Mouse (Mus musculus) megakaryocyte, embryonic 14.5 days (primary cell): Measurements from ENCODE around the gene Ddc. TPM values are rescaled to one million over a fixed set of nuclear protein-coding genes. Genes with fewer than 3 reads are reported as not detected.

ENCODE experiments used
- H3K27me3 ChIP-seq: replicated peaks from 2 replicates; pipeline ENCODE3; 2012; ENCODE audit warnings: inconsistent platforms
- H3K36me3 ChIP-seq: replicated peaks from 2 replicates; pipeline ENCODE3; 2012; ENCODE audit warnings: low read length, inconsistent platforms, mixed read lengths
- H3K4me1 ChIP-seq: 2 replicates; pipeline ENCODE4 v1.6.1; 2012; ENCODE audit warnings: inconsistent platforms
- H3K4me3 ChIP-seq: replicated peaks from 2 replicates; pipeline ENCODE3; 2012; ENCODE audit warnings: moderate library complexity, mild to moderate bottlenecking, inconsistent platforms
- H3K9me3 ChIP-seq: 2 replicates; pipeline ENCODE4 v1.6.1; 2012; ENCODE audit warnings: inconsistent platforms
- FLI1 ChIP-seq: IDR thresholded peaks from 2 replicates; pipeline ENCODE4 v1.6.1; 2012; ENCODE audit warnings: low read length, inconsistent platforms, mixed read lengths
- GATA1 ChIP-seq: IDR thresholded peaks from 3 replicates; pipeline ENCODE4 v1.6.1; 2012; ENCODE audit warnings: mixed read lengths, low read length, inconsistent platforms, borderline replicate concordance
- polyA plus RNA-seq: library from polyadenylated mRNA; stranded (reverse); fragments of >175 nt; gene quantifications from 2 replicates; pipeline ENCODE4 v1.2.3, GENCODE M21; 2012; ENCODE audit warnings: low replicate concordance; ENCODE audit not compliant: insufficient read depth

Ddc gene
- not detected in 2 replicates for polyA plus RNA-seq

DNA sequence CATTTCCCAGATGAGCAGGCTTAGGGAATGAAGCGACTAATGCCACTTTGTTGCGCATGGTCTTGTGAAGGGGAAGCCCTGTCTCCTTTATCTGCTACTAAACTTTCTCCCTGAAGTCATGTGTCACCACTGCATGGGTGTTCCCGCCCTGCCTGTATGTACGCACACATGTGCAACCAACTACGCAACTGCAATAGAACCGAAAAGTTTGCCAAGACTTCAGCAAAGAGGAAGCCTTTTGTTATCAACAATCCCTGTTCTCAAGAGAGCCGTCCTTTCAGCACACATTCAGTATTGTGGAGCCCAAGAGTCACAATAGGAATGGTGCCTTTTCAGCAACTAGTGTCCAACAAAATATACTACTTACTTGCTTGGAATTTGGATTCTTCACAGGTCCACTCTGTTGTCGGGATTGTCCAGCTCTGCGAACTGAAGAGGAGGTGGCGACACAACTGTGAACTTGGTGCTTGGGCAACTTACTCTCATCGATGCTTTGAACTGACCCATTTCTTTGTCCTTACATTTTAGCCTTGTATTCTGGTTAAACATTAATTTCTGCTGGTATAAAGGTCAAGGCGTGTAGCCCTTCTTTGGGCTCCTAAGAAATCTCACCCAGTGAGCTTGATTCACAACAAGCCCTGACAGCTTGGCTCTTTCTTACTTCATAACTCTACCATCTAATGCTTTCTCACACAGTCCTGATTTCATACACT lies at the start of gene Ddc:
Gene Ddc, minus strand, starts transcription at position 500 of the 713 bp plus-strand sequence.
- Histone ChIP-seq H3K4me3 (no peak within 1 kb of the TSS), H3K4me1 (peaks cover 32% of the 10 kb centered on the region), H3K36me3 (no peaks in the 10 kb centered on the region), H3K9me3 (no peaks in the 10 kb centered on the region), H3K27me3 (peaks cover 7% of the 10 kb centered on the region)
- TF ChIP-seq FLI1 (no peak), GATA1 (no peak)

DNA sequence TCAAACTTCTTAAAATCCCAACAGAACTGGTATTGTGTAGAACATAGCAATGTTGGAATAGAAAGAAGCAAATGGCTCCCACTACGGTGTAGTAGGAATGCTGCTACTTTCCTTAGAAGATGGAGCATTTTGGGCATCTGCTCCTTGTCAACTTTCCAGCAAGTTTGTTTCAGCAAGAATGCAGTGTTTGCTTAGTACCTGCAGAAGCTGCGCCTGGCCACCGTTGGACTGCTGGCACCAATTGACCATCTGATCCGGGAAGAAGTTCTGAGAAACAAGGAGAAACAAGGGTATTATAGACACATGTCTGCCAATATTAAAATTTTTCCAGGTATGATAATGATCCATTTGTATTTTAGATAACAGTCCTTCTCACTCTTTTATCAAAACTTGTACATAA lies 47.8 kb upstream of the Ddc start:
- H3K4me1 ChIP-seq = peaks cover 71% of the 10 kb centered on the region
- TF ChIP-seq FLI1 = no peak
- TF ChIP-seq GATA1 = no peak
- no peak overlapping the region for H3K4me3 ChIP-seq
- H3K9me3 ChIP-seq = no peaks in the 10 kb centered on the region
- H3K36me3 ChIP-seq = peaks cover 69% of the 10 kb centered on the region
- no peaks in the 10 kb centered on the region for H3K27me3 ChIP-seq

DNA sequence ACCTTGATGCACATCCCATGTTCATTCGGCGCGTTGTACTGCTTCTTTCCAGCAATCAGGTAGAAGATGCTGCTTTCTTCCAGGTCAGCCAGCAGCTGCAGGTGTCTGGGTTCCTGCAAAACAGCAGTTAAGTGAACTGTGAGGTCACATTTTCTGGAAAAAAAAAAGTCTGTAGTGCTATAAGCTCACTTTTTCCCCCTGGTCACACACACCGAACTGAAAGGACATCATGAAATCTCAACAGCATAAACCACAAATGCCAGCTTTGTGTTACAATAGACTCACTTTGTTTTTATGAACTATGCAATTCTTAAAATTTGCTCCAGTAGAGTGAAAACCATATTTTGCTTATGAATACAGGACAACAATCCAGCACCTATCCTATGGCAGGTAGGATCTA lies 46.9 kb upstream of the Ddc start:
- peaks cover 73% of the 10 kb centered on the region for H3K4me1 ChIP-seq

DNA sequence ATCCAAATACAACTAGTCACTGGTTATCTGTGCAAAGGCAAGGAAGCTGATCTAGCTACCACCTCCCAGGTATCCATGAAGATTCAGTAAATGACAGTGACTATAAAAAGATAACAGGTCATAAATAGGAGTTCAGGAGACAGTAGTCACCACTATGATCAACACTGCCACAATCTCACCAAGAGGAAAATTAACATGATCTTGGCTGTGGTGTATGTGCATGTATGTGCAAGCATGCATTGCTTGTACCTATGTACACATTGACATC lies 46.1 kb upstream of the Ddc start:
- peaks cover 74% of the 10 kb centered on the region for H3K4me1 ChIP-seq
- TF ChIP-seq FLI1 (no peak), GATA1 (no peak)
- no peaks in the 10 kb centered on the region for H3K27me3 ChIP-seq
- H3K4me3 ChIP-seq = no peak overlapping the region
- peaks cover 65% of the 10 kb centered on the region for H3K36me3 ChIP-seq
- no peaks in the 10 kb centered on the region for H3K9me3 ChIP-seq

More for the DNA sequence above, 46.9 kb upstream of the Ddc start:
- no peak for TF ChIP-seq FLI1
- no peak for TF ChIP-seq GATA1
- Histone ChIP-seq H3K4me3 (no peak overlapping the region), H3K36me3 (peaks cover 67% of the 10 kb centered on the region), H3K27me3 (no peaks in the 10 kb centered on the region), H3K9me3 (no peaks in the 10 kb centered on the region)

DNA sequence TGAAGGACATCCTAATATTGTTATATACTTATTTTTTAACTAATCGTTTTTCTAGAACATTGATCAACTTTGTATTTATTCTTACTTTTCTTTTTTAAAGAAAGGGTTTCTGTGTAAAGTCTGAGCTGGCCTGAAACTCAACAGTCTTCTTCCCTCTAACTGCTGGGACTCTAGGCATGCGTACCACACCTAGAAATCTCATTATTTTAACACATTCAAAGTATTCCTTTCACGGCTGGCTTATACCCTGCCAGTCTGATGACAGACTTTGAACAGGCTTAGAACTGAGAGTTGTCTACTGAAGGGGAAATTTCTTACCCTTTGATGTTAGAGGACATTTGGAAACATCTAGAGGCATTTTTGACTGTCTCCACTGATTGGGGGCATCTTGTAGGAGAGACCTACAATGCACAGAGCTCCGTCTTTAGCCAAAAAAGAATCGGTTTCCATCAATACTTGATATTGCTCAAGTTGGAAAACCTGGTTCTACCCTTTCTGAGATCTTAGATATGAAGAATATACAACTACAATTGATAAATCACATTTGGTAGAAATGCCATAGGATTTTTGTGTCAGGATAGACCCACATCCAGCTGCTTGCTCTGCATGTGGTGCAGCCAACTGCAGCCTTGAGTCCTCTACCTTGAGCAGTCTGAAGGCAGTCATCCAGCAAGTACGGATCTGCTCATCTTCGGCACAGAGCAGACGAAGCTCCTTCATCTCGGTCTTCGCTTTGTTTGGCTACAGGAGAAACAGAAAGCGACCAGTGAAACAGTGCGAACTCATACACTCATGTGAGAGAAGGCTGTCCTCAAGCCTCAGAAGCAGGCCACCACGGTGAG lies 45.5 kb upstream of the Ddc start:
- Histone ChIP-seq H3K27me3 (no peaks in the 10 kb centered on the region), H3K4me3 (no peak overlapping the region), H3K36me3 (peaks cover 69% of the 10 kb centered on the region), H3K4me1 (peaks cover 74% of the 10 kb centered on the region), H3K9me3 (no peaks in the 10 kb centered on the region)
- no peak for TF ChIP-seq GATA1

DNA sequence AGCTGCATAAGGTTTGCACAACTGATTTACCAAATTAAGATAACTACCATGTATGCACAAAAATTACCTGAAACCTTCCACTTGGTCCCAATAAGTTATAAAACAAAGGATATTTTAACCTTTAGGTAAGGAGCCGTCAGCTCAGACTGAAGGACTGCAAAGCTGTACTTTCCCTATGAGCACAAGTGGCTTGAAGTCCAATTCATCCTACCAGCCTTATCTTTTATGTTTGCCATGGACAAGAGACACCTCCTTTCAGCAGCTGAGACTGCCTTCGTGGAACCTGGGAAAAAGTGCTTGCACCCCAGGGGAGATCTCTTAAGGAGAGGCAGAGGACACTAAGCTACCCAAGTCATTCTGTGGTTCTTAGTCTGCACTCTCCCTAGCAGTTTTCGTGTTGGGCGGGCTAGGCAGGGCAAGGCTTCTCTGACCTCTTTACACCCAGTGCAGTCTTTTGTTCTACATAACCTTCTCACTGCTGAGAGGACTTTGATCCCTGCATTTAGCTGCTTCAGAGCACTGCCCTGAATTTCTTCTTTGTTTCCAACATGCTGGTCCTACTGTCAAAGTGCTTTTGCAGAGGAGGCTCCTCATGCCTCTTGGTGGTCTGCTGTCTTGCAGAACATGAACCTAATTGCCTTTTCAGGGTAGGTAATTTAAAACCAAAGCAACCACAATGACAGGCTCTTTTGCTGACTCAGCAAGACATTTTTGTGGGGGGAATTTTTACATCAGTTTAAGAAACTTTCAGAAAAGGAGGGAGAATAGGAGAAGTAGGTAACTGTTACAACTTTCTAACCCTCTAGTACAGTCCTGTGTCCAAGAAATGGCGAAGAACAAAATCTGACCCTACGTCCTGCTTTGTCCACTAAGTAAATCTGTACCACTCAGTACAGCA lies 44.6 kb upstream of the Ddc start:
- peaks cover 74% of the 10 kb centered on the region for H3K4me1 ChIP-seq
- H3K4me3 ChIP-seq = no peak overlapping the region
- H3K27me3 ChIP-seq = no peaks in the 10 kb centered on the region
- H3K9me3 ChIP-seq = no peaks in the 10 kb centered on the region
- H3K36me3 ChIP-seq = peaks cover 77% of the 10 kb centered on the region
- TF ChIP-seq GATA1 (no peak), FLI1 (no peak)

DNA sequence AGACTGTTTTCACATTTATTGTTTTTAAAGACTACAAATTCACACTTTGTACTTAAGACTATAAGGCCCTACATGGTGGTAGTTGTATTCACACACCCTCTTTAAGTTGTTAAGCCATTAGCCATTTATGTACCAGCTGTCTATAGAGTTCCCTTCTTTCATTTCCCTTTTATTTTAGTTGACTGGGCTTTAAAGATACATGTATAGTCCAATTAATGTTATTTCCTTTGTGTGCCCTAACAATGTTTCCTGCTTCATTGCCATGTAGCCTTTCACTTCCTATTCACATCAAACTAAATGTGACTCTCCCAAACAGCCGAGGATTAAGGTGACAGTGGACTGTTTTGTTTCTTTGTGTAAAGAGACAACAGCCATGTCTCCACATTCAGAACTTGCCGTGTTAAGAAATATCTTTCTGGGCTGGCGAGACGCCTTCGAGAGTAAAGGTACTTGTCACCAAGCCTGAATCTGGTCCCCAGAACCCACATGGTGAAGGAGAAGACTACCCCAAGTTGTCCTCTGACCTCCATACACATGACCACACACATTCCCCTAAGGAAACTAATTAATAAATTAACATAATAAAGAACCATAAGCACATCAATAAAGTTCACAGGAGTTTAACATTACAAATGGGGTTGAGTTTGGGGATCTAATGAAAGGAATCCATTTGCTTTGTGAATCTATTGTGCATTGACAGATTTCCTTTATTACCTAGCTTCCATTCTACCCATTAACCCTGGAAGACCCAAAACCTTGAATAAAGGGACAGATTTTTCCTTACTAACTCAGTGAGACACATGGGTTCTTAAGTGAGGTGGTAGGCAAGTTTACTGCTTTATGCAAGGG lies 43.1 kb upstream of the Ddc start:
- H3K4me3 ChIP-seq = no peak overlapping the region
- TF ChIP-seq GATA1 (no peak), FLI1 (no peak)
- peaks cover 80% of the 10 kb centered on the region for H3K4me1 ChIP-seq
- H3K36me3 ChIP-seq = peaks cover 78% of the 10 kb centered on the region
- H3K9me3 ChIP-seq = no peaks in the 10 kb centered on the region
- peaks cover 2% of the 10 kb centered on the region for H3K27me3 ChIP-seq

DNA sequence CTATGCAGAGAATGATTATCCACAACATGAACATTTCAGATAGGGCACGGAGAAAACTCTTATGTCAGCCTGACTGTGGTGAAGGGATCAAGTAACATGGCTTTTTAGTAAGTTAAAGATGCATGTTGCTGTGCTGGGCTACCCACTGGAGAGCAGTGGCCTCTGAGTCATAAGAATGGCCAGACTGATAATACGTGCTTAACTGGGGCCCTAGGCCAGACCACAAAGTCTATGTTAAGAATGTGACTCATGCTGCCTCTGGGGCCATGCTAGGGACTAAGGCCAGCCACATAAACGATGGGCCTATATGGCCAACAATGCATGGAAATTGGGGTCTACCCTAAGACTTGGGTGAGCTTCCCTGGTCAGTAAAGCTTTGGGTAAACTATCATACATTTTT lies 41.7 kb upstream of the Ddc start:
- TF ChIP-seq FLI1 (no peak), GATA1 (peak; percentile 61; the same call in 1 of the 3 replicates)
- Histone ChIP-seq H3K4me1 (peaks cover 94% of the 10 kb centered on the region), H3K36me3 (peaks cover 74% of the 10 kb centered on the region), H3K9me3 (no peaks in the 10 kb centered on the region), H3K4me3 (peak overlapping the region; percentile 53), H3K27me3 (peaks cover 2% of the 10 kb centered on the region)

DNA sequence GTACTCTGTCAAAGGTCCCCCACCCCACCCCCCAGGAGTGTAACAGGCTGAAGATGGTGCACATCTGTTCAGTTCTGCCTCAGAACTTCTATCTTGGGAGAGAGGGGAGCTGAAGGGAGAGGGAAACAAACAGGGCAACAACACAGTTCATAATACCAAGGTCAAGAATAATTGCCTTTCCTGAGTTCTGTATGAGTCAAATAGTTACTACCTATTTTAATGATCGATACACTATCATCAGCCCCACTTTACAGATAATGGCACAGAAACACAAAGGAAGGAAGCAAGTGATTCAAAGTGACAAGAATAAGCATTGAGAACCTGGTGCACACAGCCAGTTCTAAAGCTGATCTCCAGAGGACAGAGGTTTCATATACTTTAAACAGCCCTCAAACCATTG lies 40.6 kb upstream of the Ddc start:
- peaks cover 2% of the 10 kb centered on the region for H3K27me3 ChIP-seq
- TF ChIP-seq GATA1 (no peak), FLI1 (no peak)
- no peaks in the 10 kb centered on the region for H3K9me3 ChIP-seq
- no peak overlapping the region for H3K4me3 ChIP-seq
- peaks cover 95% of the 10 kb centered on the region for H3K4me1 ChIP-seq
- H3K36me3 ChIP-seq = peaks cover 73% of the 10 kb centered on the region
